Mouse (Mus musculus): ENCODE measurements around the gene Slc15a2. TPM values are rescaled to one million over a fixed set of nuclear protein-coding genes. Genes with fewer than 3 reads are reported as not detected.

Gene Slc15a2
- total RNA-seq, 1 experiment = 6.6 TPM

- no peak overlapping the region for H3K9ac ChIP-seq (ENCODE audit: insufficient read depth, low read depth, low read length, poor library complexity, severe bottlenecking)
- no peak overlapping the region for H3K27ac ChIP-seq (ENCODE audit: insufficient read depth, low read depth, low read length, poor library complexity, severe bottlenecking)
- H3K9me3 ChIP-seq (ENCODE audit: control insufficient read depth, insufficient read depth, low read depth, low read length) = no peaks in the 10 kb centered on the region
- no peak for DNase-seq (ENCODE audit: low read depth, low spot score)
- in situ Hi-C loops (cut with MboI; ENCODE audit: low sequenced_read_pairs in 2 of 2, unreplicated experiment in 2 of 2) = loop anchor here in 1 of 2 experiments (25.0 kb wide), 1 partner anchor 303 kb away; no protein-coding TSS in a partner anchor
- TF ChIP-seq HCFC1 (IDR thresholded peaks at IDR 0.05; ENCODE audit: borderline replicate concordance, insufficient read depth, low read length) (no peak), ZNF384 (IDR thresholded peaks at IDR 0.05; ENCODE audit: low read depth, low read length) (no peak), CHD2 (IDR thresholded peaks at IDR 0.05; ENCODE audit: low read depth, low read length) (no peak), ZC3H11A (IDR thresholded peaks at IDR 0.05; ENCODE audit: borderline replicate concordance, low read depth, low read length) (no peak), MAFK (IDR thresholded peaks at IDR 0.05; ENCODE audit: insufficient read depth, low read depth, low read length) (no peak)
- no peaks in the 10 kb centered on the region for H3K4me1 ChIP-seq (ENCODE audit: control insufficient read depth in 2 of 2, insufficient read depth in 2 of 2, low read length in 2 of 2, poor library complexity in 1 of 2)
- H3K36me3 ChIP-seq (ENCODE audit: control insufficient read depth, insufficient read depth, low read length, poor library complexity, severe bottlenecking) = no peaks in the 10 kb centered on the region
- no peak overlapping the region for H3K4me3 ChIP-seq (ENCODE audit: insufficient read depth in 1 of 2, low read depth in 1 of 2, low read length in 2 of 2, poor library complexity in 1 of 2, severe bottlenecking in 1 of 2)
These were observed 5.4 kb upstream of the Slc15a2 start for GRCm38 (mm10) chr16:36790166-36790565.

GRCm38 (mm10) chr16:36786466-36786865 is 1.7 kb upstream of the Slc15a2 start:
- no peaks in the 10 kb centered on the region for H3K4me1 ChIP-seq (ENCODE audit: control insufficient read depth in 2 of 2, insufficient read depth in 2 of 2, low read length in 2 of 2, poor library complexity in 1 of 2)
- no peaks in the 10 kb centered on the region for H3K36me3 ChIP-seq (ENCODE audit: control insufficient read depth, insufficient read depth, low read length, poor library complexity, severe bottlenecking)
- no peak for DNase-seq (ENCODE audit: low read depth, low spot score)
- H3K9ac ChIP-seq (ENCODE audit: insufficient read depth, low read depth, low read length, poor library complexity, severe bottlenecking) = no peak overlapping the region
- no peaks in the 10 kb centered on the region for H3K9me3 ChIP-seq (ENCODE audit: control insufficient read depth, insufficient read depth, low read depth, low read length)
- no peak for TF ChIP-seq MAFK (IDR thresholded peaks at IDR 0.05; ENCODE audit: insufficient read depth, low read depth, low read length)
- TF ChIP-seq CHD2 (IDR thresholded peaks at IDR 0.05; ENCODE audit: low read depth, low read length) = no peak
- TF ChIP-seq ZC3H11A (IDR thresholded peaks at IDR 0.05; ENCODE audit: borderline replicate concordance, low read depth, low read length) = no peak
- TF ChIP-seq ZNF384 (IDR thresholded peaks at IDR 0.05; ENCODE audit: low read depth, low read length) = no peak
- no peak for TF ChIP-seq HCFC1 (IDR thresholded peaks at IDR 0.05; ENCODE audit: borderline replicate concordance, insufficient read depth, low read length)
- in situ Hi-C loops (cut with MboI; ENCODE audit: low sequenced_read_pairs in 2 of 2, unreplicated experiment in 2 of 2) = loop anchor here in 1 of 2 experiments (25.0 kb wide), 1 partner anchor 299 kb away; no protein-coding TSS in a partner anchor
- no peak overlapping the region for H3K27ac ChIP-seq (ENCODE audit: insufficient read depth, low read depth, low read length, poor library complexity, severe bottlenecking)
- H3K4me3 ChIP-seq (ENCODE audit: insufficient read depth in 1 of 2, low read depth in 1 of 2, low read length in 2 of 2, poor library complexity in 1 of 2, severe bottlenecking in 1 of 2) = no peak overlapping the region

- TF ChIP-seq ZNF384 (IDR thresholded peaks at IDR 0.05; ENCODE audit: low read depth, low read length) (no peak), ZC3H11A (IDR thresholded peaks at IDR 0.05; ENCODE audit: borderline replicate concordance, low read depth, low read length) (no peak), HCFC1 (IDR thresholded peaks at IDR 0.05; ENCODE audit: borderline replicate concordance, insufficient read depth, low read length) (no peak), CHD2 (IDR thresholded peaks at IDR 0.05; ENCODE audit: low read depth, low read length) (no peak), MAFK (IDR thresholded peaks at IDR 0.05; ENCODE audit: insufficient read depth, low read depth, low read length) (no peak)
- H3K9ac ChIP-seq (ENCODE audit: insufficient read depth, low read depth, low read length, poor library complexity, severe bottlenecking) = no peak overlapping the region
- in situ Hi-C loops (cut with MboI; ENCODE audit: low sequenced_read_pairs in 2 of 2, unreplicated experiment in 2 of 2) = loop anchor here in 1 of 2 experiments (25.0 kb wide), 1 partner anchor 297 kb away; no protein-coding TSS in a partner anchor
These were observed 616 bp downstream of the Slc15a2 start for GRCm38 (mm10) chr16:36784146-36784545.

GRCm38 (mm10) chr16:36775658-36776057 is 9.1 kb downstream of the Slc15a2 start:
- no peak for DNase-seq (ENCODE audit: low read depth, low spot score)
- no peak overlapping the region for H3K4me3 ChIP-seq (ENCODE audit: insufficient read depth in 1 of 2, low read depth in 1 of 2, low read length in 2 of 2, poor library complexity in 1 of 2, severe bottlenecking in 1 of 2)
- in situ Hi-C loops (cut with MboI; ENCODE audit: low sequenced_read_pairs in 2 of 2, unreplicated experiment in 2 of 2) = loop anchor here in 1 of 2 experiments (25.0 kb wide), 1 partner anchor 288 kb away; no protein-coding TSS in a partner anchor
- no peak overlapping the region for H3K9ac ChIP-seq (ENCODE audit: insufficient read depth, low read depth, low read length, poor library complexity, severe bottlenecking)
- no peak overlapping the region for H3K27ac ChIP-seq (ENCODE audit: insufficient read depth, low read depth, low read length, poor library complexity, severe bottlenecking)
- H3K9me3 ChIP-seq (ENCODE audit: control insufficient read depth, insufficient read depth, low read depth, low read length) = no peaks in the 10 kb centered on the region
- peaks cover 0 to 2% of the 10 kb centered on the region in 2 experiments; a peak in 1 of 4 replicates for H3K4me1 ChIP-seq (ENCODE audit: control insufficient read depth in 2 of 2, insufficient read depth in 2 of 2, low read length in 2 of 2, poor library complexity in 1 of 2)
- TF ChIP-seq CHD2 (IDR thresholded peaks at IDR 0.05; ENCODE audit: low read depth, low read length) (no peak), MAFK (IDR thresholded peaks at IDR 0.05; ENCODE audit: insufficient read depth, low read depth, low read length) (no peak), ZNF384 (IDR thresholded peaks at IDR 0.05; ENCODE audit: low read depth, low read length) (no peak), ZC3H11A (IDR thresholded peaks at IDR 0.05; ENCODE audit: borderline replicate concordance, low read depth, low read length) (no peak), HCFC1 (IDR thresholded peaks at IDR 0.05; ENCODE audit: borderline replicate concordance, insufficient read depth, low read length) (no peak)
- H3K36me3 ChIP-seq (ENCODE audit: control insufficient read depth, insufficient read depth, low read length, poor library complexity, severe bottlenecking) = no peaks in the 10 kb centered on the region

More at GRCm38 (mm10) chr16:36784146-36784545, 616 bp downstream of the Slc15a2 start:
- H3K36me3 ChIP-seq (ENCODE audit: control insufficient read depth, insufficient read depth, low read length, poor library complexity, severe bottlenecking) = no peaks in the 10 kb centered on the region
- H3K4me1 ChIP-seq (ENCODE audit: control insufficient read depth in 2 of 2, insufficient read depth in 2 of 2, low read length in 2 of 2, poor library complexity in 1 of 2) = no peaks in the 10 kb centered on the region
- H3K27ac ChIP-seq (ENCODE audit: insufficient read depth, low read depth, low read length, poor library complexity, severe bottlenecking) = no peak overlapping the region
- DNase-seq (ENCODE audit: low read depth, low spot score) = no peak
- no peak overlapping the region for H3K4me3 ChIP-seq (ENCODE audit: insufficient read depth in 1 of 2, low read depth in 1 of 2, low read length in 2 of 2, poor library complexity in 1 of 2, severe bottlenecking in 1 of 2)
- H3K9me3 ChIP-seq (ENCODE audit: control insufficient read depth, insufficient read depth, low read depth, low read length) = no peaks in the 10 kb centered on the region
